Mouse (Mus musculus): ENCODE data around the gene Tnip1.
A peak's percentile ranks its signal among the peaks of the same experiment; 100 is the strongest.
"Not testable (repeated sequence)": the region's sequence is repeated elsewhere in the genome, so short reads cannot be mapped to it uniquely, and the experiment has no call there.

Gene Tnip1

DNA sequence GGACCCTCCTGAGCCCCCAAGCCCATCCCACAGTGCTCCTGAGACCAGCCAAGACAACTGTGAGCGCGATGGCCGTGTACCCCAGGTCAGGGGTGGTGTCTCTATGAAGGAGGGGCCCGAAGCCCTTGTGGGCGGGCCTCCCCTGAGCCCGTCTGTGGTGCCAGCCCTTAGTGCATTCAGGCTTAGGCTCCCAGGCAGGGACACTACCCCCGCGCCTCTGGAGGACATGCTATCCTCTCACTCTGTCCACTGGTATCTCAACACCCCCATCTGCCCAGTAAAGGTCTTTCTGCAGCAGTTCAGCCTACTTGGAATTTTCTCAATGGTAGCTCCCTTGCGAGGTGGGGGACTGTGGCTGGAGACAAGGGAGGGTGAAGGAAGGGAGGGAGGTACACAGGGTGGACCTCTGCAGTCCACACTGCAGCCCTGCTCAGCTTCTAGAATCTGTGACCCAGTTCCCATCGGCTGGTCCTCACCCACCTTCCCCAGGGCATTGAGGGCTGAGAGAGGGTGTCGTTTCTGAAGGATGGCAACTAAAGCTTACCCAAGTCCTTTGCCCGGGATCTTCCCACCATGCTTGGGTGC, 52.5 kb downstream of the Tnip1 start:
- no peak for DNase-seq (ENCODE audit: low read depth, low spot score)

- no peak for DNase-seq (ENCODE audit: low read depth, low spot score)
These were observed 53.4 kb downstream of the Tnip1 start for GRCm38 (mm10) chr11:54909273-54909672.

DNA sequence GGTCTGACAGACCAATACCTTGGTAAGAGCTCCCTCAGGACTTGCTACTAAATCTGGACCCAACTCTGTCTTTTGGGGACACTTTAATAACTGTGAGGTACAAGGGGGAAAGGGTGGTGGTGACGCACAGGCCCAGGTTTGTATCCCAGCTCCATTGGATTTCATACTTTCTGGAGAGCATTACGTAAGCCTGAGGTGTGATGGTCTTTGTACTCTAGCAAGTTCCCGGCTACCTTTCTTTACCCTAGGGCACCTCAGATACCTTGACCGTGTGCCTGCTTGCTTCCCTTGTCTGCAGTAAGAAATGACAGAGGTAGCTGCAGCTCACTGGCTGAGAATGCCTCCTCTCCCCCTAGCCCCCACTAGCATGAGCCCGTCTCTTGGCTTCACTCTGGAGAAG, 55.5 kb downstream of the Tnip1 start:
- no peak for DNase-seq (ENCODE audit: low read depth, low spot score)

DNA sequence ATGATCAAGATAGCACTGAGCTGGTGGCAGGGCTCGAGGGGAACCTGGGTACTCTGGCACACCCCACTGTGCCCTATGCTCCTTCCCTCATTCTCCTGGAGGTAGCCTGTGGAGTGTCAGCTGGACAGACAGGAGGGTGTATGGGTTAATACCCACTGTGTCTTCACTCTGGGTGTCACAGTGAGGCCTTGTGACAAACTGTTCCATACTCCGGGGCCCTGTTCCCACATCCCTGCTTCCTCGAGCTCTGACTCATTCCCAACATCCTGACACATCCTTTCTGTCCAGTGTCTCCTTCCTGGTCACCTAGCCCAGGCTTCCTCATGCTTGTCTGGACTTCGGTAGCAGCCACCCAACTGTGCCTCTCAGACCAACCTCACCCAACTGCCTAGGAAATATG, 56.3 kb downstream of the Tnip1 start:
- DNase-seq (ENCODE audit: low read depth, low spot score), result no peak

GRCm38 (mm10) chr11:54905931-54906330, 56.8 kb downstream of the Tnip1 start:
- DNase-seq (ENCODE audit: low read depth, low spot score), result no peak

GRCm38 (mm10) chr11:54905086-54905485, 57.6 kb downstream of the Tnip1 start:
- no peak for DNase-seq (ENCODE audit: low read depth, low spot score)

- DNase-seq (ENCODE audit: low read depth, low spot score), result no peak
These were observed 58.6 kb downstream of the Tnip1 start for GRCm38 (mm10) chr11:54903940-54904706.

GRCm38 (mm10) chr11:54903339-54903738, 59.4 kb downstream of the Tnip1 start:
- no peak for DNase-seq (ENCODE audit: low read depth, low spot score)

- peak; percentile 42 for DNase-seq (ENCODE audit: low read depth, low spot score)
These were observed 60.1 kb downstream of the Tnip1 start, which contains the start of gene Gpx3 for GRCm38 (mm10) chr11:54902333-54903323. Gene Gpx3 (plus strand): TSS chr11:54902453.

- no peak for DNase-seq (ENCODE audit: low read depth, low spot score)
These were observed 63.1 kb downstream of the Tnip1 start for GRCm38 (mm10) chr11:54899657-54900056.

DNA sequence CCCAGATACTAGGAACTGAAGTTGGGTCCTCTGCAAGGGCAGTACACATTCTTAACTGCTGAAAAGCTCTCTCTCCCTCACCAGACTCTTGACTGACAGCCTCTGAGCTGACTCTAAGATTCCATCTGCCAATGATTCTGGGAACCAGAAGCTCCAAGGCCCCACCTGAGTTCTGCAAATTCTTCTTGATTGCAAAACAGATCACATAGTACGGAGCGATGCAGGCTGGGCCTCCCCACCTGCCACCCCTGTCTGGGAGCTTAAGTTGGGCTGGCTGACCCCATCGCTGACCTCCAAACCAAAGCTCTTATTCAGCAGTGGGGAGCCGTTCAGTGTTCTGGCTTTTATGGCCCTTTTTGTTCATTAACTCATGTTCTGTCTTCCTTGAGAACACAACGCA, 65.2 kb downstream of the Tnip1 start:
- no peak for DNase-seq (ENCODE audit: low read depth, low spot score)

DNA sequence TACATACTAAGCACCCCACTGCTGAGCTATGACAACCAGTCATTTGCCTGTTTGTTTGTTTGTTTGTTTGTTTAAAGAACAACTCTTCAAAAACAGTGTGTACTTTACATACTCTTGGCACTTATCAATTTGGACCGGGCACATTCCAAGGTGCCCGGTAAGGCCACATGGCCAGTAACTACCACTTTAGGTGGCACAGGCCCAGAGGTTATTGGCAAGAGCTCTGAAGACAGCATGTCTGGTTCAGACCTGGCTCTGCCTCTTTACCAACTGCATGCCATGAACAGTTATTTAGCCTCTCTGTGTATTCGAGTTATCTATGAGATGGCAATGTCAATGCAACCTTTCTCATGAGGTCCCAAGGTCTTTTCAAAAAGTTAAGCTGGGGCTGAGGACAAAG, 66.1 kb downstream of the Tnip1 start:
- not testable (repeated sequence) for DNase-seq (ENCODE audit: low read depth, low spot score)

- no peak for DNase-seq (ENCODE audit: low read depth, low spot score)
These were observed 68.1 kb downstream of the Tnip1 start for GRCm38 (mm10) chr11:54894589-54894988.

GRCm38 (mm10) chr11:54892091-54892490, 70.6 kb downstream of the Tnip1 start:
- no peak for DNase-seq (ENCODE audit: low read depth, low spot score)

DNA sequence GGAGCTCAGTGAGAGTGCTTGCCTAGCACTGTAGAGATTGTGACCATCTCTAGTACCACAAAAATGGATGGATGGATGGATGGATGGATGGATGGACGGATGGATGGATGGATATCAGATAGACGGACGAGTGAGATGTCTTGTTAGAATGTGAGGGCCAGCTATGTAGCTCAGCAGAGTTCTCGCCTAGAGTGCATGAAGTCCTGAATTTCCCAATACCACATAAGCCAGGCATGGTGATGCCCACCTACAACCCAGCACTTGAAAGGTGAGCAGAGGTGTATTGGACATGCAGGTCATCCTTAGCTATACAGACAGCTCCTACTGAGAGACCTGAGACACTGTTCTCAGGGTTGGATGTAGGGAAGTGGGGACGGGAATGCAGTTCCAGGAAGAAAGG, 71.4 kb downstream of the Tnip1 start:
- DNase-seq (ENCODE audit: low read depth, low spot score), result no peak

DNA sequence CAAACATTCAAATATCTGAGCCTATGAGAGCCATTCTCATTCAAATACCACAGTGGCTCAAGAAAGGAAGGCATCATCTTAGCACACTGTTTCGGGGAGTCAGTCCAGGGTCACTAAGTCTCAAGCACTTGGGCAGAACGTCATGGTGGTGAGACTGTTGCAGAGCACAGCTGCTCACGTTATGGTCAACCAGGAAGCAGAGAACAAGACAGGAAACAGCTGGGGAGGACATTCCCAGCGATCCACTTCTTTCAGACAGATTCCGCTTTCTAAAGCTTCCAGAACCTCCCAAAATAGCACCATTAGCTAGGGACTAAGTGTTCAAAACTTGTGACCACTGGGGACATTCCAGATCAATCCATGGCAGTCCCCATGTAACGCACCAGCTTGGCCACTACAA, 74.8 kb downstream of the Tnip1 start:
- DNase-seq (ENCODE audit: low read depth, low spot score), result no peak

GRCm38 (mm10) chr11:54885406-54885805, 77.3 kb downstream of the Tnip1 start:
- DNase-seq (ENCODE audit: low read depth, low spot score), result no peak

DNA sequence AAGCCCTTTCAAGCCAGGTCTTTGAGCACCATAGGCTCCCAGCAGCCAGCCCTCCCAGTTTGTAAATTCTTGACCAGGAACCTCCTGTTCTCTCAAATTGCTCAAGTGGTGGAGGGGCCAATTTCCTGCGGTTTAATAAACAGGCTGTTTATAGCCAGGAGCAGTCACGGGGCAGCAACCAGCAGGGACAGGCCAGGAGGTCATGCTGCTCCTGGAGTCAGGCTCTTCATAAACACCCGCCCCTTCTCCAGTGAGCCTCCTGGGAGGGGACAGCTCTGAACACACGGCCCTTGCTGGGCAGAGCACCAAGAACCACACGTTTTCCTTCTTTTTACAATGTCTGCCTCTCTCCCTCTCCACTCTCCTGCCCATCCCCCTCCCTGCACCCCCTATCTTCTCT, 77.8 kb downstream of the Tnip1 start:
- no peak for DNase-seq (ENCODE audit: low read depth, low spot score)

GRCm38 (mm10) chr11:54884197-54884828, 78.4 kb downstream of the Tnip1 start:
- DNase-seq (ENCODE audit: low read depth, low spot score), result no peak

DNA sequence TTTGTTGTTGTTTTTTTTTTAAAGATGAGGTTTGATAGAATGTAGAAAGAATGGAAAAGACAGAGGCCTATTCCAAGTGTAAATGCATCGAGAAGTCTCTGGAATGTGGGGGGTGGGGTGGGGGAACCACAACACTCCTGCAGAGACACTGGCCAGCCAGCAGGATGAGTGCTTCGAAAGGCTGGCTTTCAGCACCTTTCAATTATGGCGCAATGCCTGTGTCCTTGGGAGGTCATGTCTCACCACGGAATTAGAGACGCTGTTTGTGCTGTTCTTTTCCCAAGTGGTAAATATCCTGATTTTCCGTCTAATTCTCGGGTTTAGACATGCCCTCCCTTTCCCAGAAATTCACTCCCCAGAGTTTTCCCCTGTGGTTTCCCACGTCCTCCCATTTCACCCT, 80.0 kb downstream of the Tnip1 start:
- no peak for DNase-seq (ENCODE audit: low read depth, low spot score)

DNA sequence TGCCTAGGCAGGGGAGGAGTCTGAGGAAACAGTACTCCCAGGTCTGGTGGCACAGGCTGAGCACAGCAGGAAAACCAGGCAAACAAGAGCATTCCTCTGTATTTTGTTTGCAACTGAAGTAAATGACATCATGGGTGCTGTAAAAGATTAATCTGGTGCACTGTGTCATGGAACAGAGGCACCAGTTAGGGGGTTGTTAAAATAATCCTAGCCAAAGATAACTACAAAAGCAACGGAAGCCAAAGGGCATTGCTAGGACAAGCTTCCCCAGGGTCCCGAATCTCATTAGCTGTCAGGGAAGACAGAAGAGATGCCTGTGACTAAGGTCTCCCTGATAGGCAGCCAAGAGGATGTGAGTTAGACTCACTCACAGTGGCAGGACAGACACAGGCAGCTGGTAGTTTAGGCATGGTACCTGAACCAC, 81.7 kb downstream of the Tnip1 start:
- DNase-seq (ENCODE audit: low read depth, low spot score), result no peak

- no peak for DNase-seq (ENCODE audit: low read depth, low spot score)
These were observed 82.8 kb downstream of the Tnip1 start for GRCm38 (mm10) chr11:54879922-54880321.
